Mouse (Mus musculus) mammary gland, adult 2 months (tissue): ENCODE results near the gene Klk9. TPM values are rescaled to one million over a fixed set of nuclear protein-coding genes. Genes with fewer than 3 reads are reported as not detected.

Experiments used
- polyA plus RNA-seq: library from polyadenylated mRNA; depleted of rRNA; stranded (reverse); fragments of >200 nt; gene quantifications from 2 replicates; pipeline ENCODE4 v1.2.3, GENCODE M21; 2012; ENCODE audit warnings: low replicate concordance; rRNA removed

The Klk9 gene
- 0.14 and 0.30 TPM in 2 replicates for polyA plus RNA-seq

GRCm38 (mm10) chr7:43791591-43791990 is at the start of gene Klk9:
Gene Klk9, plus strand, starts transcription at chr7:43791891.

GRCm38 (mm10) chr7:43768597-43768996 is 23.1 kb upstream of the Klk9 start, which contains the start of gene Klk12:
Gene Klk12, plus strand, starts transcription at chr7:43768897.

GRCm38 (mm10) chr7:43774364-43774763 is 17.3 kb upstream of the Klk9 start, which contains the start of gene Klk11:
Gene Klk11, plus strand, starts transcription at chr7:43774604.

GRCm38 (mm10) chr7:43780746-43781145 is 10.9 kb upstream of the Klk9 start, which contains the start of gene Klk10:
Gene Klk10, plus strand, starts transcription at chr7:43781035.

GRCm38 (mm10) chr7:43797333-43797769 is 5.7 kb downstream of the Klk9 start, which contains the start of gene Klk8:
Gene Klk8, plus strand, starts transcription at chr7:43797577.

GRCm38 (mm10) chr7:43810994-43811393 is 19.3 kb downstream of the Klk9 start, which contains the start of gene Klk7:
Gene Klk7, plus strand, starts transcription at chr7:43811294.

GRCm38 (mm10) chr7:43824199-43824598 is 32.5 kb downstream of the Klk9 start, which contains the start of gene Klk6:
Gene Klk6, plus strand, starts transcription at chr7:43824499.

GRCm38 (mm10) chr7:43841701-43842100 is 50.0 kb downstream of the Klk9 start, which contains the start of gene Klk5:
Gene Klk5, plus strand, starts transcription at chr7:43841971.

Other genes starting within 250 kb of the Klk9 start
- 15.0 and 29.1 TPM in 2 replicates for gene Cd33, start 247.5 kb upstream of the Klk9 start, polyA plus RNA-seq
- gene Zfp658, start 229.6 kb upstream of the Klk9 start, polyA plus RNA-seq: 1.1 and 2.3 TPM in 2 replicates
- 0.99 and 2.5 TPM in 2 replicates for gene Zfp719, start 212.3 kb upstream of the Klk9 start, polyA plus RNA-seq
- gene Zfp819, start 184.7 kb upstream of the Klk9 start, polyA plus RNA-seq: 0.06 TPM in 2 replicates
- not detected in 2 replicates for gene Ceacam18, start 157.2 kb upstream of the Klk9 start, polyA plus RNA-seq
- gene Siglece, start 131.7 kb upstream of the Klk9 start, polyA plus RNA-seq: 3.8 and 5.4 TPM in 2 replicates
- gene Ctu1, start 119.9 kb upstream of the Klk9 start, polyA plus RNA-seq: 9.2 and 18.9 TPM in 2 replicates
- not detected in 2 replicates for gene Klk14, start 101.5 kb upstream of the Klk9 start, polyA plus RNA-seq
- 0.16 and 0.33 TPM in 2 replicates for gene Klk13, start 79.3 kb upstream of the Klk9 start, polyA plus RNA-seq
- gene Klk12, start 23.0 kb upstream of the Klk9 start, polyA plus RNA-seq: not detected in 2 replicates
- 2.4 and 4.7 TPM in 2 replicates for gene Klk11, start 17.3 kb upstream of the Klk9 start, polyA plus RNA-seq
- gene Klk10, start 10.9 kb upstream of the Klk9 start, polyA plus RNA-seq: 0.98 and 8.7 TPM in 2 replicates
- gene Klk8, start 5.7 kb downstream of the Klk9 start, polyA plus RNA-seq: 7.4 and 14.6 TPM in 2 replicates
- 0.11 and 4.9 TPM in 2 replicates for gene Klk7, start 19.4 kb downstream of the Klk9 start, polyA plus RNA-seq
- 0.82 TPM in 1 of 2 replicates, not detected in the other for gene Klk6, start 32.6 kb downstream of the Klk9 start, polyA plus RNA-seq
- 0.14 and 3.3 TPM in 2 replicates for gene Klk5, start 50.1 kb downstream of the Klk9 start, polyA plus RNA-seq
- gene Klk4, start 89.3 kb downstream of the Klk9 start, polyA plus RNA-seq: not detected in 2 replicates
- gene Klk15, start 141.8 kb downstream of the Klk9 start, polyA plus RNA-seq: not detected in 2 replicates
- 0.14 TPM in 1 of 2 replicates, not detected in the other for gene Klk1b8, start 158.8 kb downstream of the Klk9 start, polyA plus RNA-seq
- gene Klk1b1, start 174.9 kb downstream of the Klk9 start, polyA plus RNA-seq: not detected in 2 replicates
- gene Klk1b9, start 184.2 kb downstream of the Klk9 start, polyA plus RNA-seq: not detected in 2 replicates
- gene Klk1b11, start 204.0 kb downstream of the Klk9 start, polyA plus RNA-seq: 0.14 TPM in 1 of 2 replicates, not detected in the other
- 0.09 TPM in 1 of 2 replicates, not detected in the other for gene Klk1b26, start 220.3 kb downstream of the Klk9 start, polyA plus RNA-seq